Mouse (Mus musculus) MEL (cell line): ENCODE results near the gene Ntrk3. TPM values are rescaled to one million over a fixed set of nuclear protein-coding genes. Genes with fewer than 3 reads are reported as not detected.

ENCODE experiments used
- DNase-seq: peaks from one replicate; pipeline ENCODE4 v3.0.0; 2011; ENCODE audit warnings: low read depth, low spot score
- H3K27ac ChIP-seq: 2 replicates; pipeline ENCODE4 v1.5.1; 2012; ENCODE audit warnings: low read depth, mild to moderate bottlenecking, control low read depth, low read length, moderate library complexity; ENCODE audit not compliant: control insufficient read depth
- H3K27me3 ChIP-seq, 2 experiments: fragments of 150-350 bp in 1 of 2; sonication (generic) in 1 of 2; 2 replicates each; pipeline ENCODE4 v1.6.1; 2012; ENCODE audit warnings: low read length in 2 of 2, mild to moderate bottlenecking in 2 of 2, improper control_type of control experiment in 1 of 2, moderate library complexity in 1 of 2; ENCODE audit not compliant: insufficient read depth in 2 of 2, control insufficient read depth in 1 of 2
- H3K36me3 ChIP-seq, 2 experiments: 2 replicates each; pipeline ENCODE4 v1.6.1; 2012 to 2014; ENCODE audit warnings: low read length in 2 of 2, improper control_type of control experiment in 1 of 2, inconsistent platforms in 1 of 2, mild to moderate bottlenecking in 1 of 2; ENCODE audit not compliant: insufficient read depth in 2 of 2, control insufficient read depth in 1 of 2
- H3K4me1 ChIP-seq, 2 experiments: fragments of 150-350 bp in 1 of 2; sonication (generic) in 1 of 2; 2 replicates each; pipeline ENCODE4 v1.6.1; 2012; ENCODE audit warnings: low read length in 2 of 2, improper control_type of control experiment in 1 of 2, mild to moderate bottlenecking in 1 of 2; ENCODE audit not compliant: insufficient read depth in 2 of 2, control insufficient read depth in 1 of 2
- H3K4me3 ChIP-seq, 2 experiments: fragments of 150-350 bp in 1 of 2; sonication (generic) in 1 of 2; 2 replicates each; pipeline ENCODE4 v1.5.1; 2012; ENCODE audit warnings: low read depth in 2 of 2, low read length in 2 of 2, mild to moderate bottlenecking in 2 of 2, moderate library complexity in 2 of 2, control low read depth in 1 of 2, improper control_type of control experiment in 1 of 2; ENCODE audit not compliant: control insufficient read depth in 1 of 2, insufficient read depth in 1 of 2
- H3K79me2 ChIP-seq: 2 replicates; pipeline ENCODE4 v1.6.1; 2012; ENCODE audit warnings: mild to moderate bottlenecking, low read length, moderate library complexity; ENCODE audit not compliant: control insufficient read depth, poor library complexity, insufficient read depth
- H3K9ac ChIP-seq: 2 replicates; pipeline ENCODE4 v1.6.1; 2012; ENCODE audit warnings: low read depth, mild to moderate bottlenecking, control low read depth, low read length, moderate library complexity; ENCODE audit not compliant: control insufficient read depth, poor library complexity, severe bottlenecking
- H3K9me3 ChIP-seq: fragments of 150-350 bp; sonication (generic); replicated peaks from 2 replicates; pipeline ENCODE4 v1.6.1; 2012; ENCODE audit warnings: mild to moderate bottlenecking, low read length, improper control_type of control experiment, moderate library complexity; ENCODE audit not compliant: insufficient read depth
- CHD1 ChIP-seq: IDR thresholded peaks from 2 replicates; pipeline ENCODE4 v1.6.1; 2012; ENCODE audit warnings: low read depth, mild to moderate bottlenecking, inconsistent platforms, low read length, improper control_type of control experiment
- CTCF ChIP-seq, 3 experiments: IDR thresholded peaks in 2 of 3; conservative IDR thresholded peaks in 1 of 3; 2 replicates each; pipeline ENCODE4 v1.5.1; 2011 to 2012; ENCODE audit warnings: low read length in 3 of 3, low read depth in 2 of 3, mild to moderate bottlenecking in 2 of 3, improper control_type of control experiment in 1 of 3, inconsistent platforms in 1 of 3, mixed read lengths in 1 of 3, moderate library complexity in 1 of 3; ENCODE audit not compliant: control insufficient read depth in 1 of 3, insufficient read depth in 1 of 3, poor library complexity in 1 of 3, severe bottlenecking in 1 of 3
- E2F4 ChIP-seq: IDR thresholded peaks from 2 replicates; pipeline ENCODE4 v1.6.1; 2011; ENCODE audit warnings: low read depth, low read length, improper control_type of control experiment, borderline replicate concordance
- ELF1 ChIP-seq: IDR thresholded peaks from 2 replicates; pipeline ENCODE4 v1.6.1; 2014; ENCODE audit warnings: low read depth, mild to moderate bottlenecking, inconsistent platforms, low read length, improper control_type of control experiment, moderate library complexity
- EP300 ChIP-seq, 2 experiments: IDR thresholded peaks; 2 replicates each; pipeline ENCODE4 v1.6.1; 2011; ENCODE audit warnings: improper control_type of control experiment in 2 of 2, low read length in 2 of 2, low read depth in 1 of 2, mild to moderate bottlenecking in 1 of 2
- HCFC1 ChIP-seq: IDR thresholded peaks from 2 replicates; pipeline ENCODE4 v1.6.1; 2012; ENCODE audit warnings: low read depth, mild to moderate bottlenecking, inconsistent platforms, low read length, improper control_type of control experiment, moderate library complexity
- JUND ChIP-seq: IDR thresholded peaks from 2 replicates; pipeline ENCODE4 v1.6.1; 2011; ENCODE audit warnings: low read depth, mild to moderate bottlenecking, improper control_type of control experiment, low read length
- KAT2A ChIP-seq: conservative IDR thresholded peaks from 2 replicates; pipeline ENCODE4 v1.6.1; 2012; ENCODE audit warnings: low read depth, low read length, improper control_type of control experiment, inconsistent platforms
- MEF2A ChIP-seq: IDR thresholded peaks from 2 replicates; pipeline ENCODE4 v1.6.1; 2014; ENCODE audit warnings: low read depth, mild to moderate bottlenecking, inconsistent platforms, low read length, improper control_type of control experiment; ENCODE audit not compliant: poor library complexity, insufficient replicate concordance, severe bottlenecking; ENCODE audit errors: extremely low read depth
- MXI1 ChIP-seq: IDR thresholded peaks from 2 replicates; pipeline ENCODE4 v1.6.1; 2011; ENCODE audit warnings: mild to moderate bottlenecking, low read depth, low read length, improper control_type of control experiment
- MYC ChIP-seq: IDR thresholded peaks from 2 replicates; pipeline ENCODE4 v1.6.1; 2011; ENCODE audit warnings: low read depth, mild to moderate bottlenecking, low read length, improper control_type of control experiment, moderate library complexity
- NRF1 ChIP-seq: IDR thresholded peaks from 2 replicates; pipeline ENCODE4 v1.6.1; 2014; ENCODE audit warnings: low read depth, mild to moderate bottlenecking, inconsistent platforms, low read length, improper control_type of control experiment, moderate library complexity; ENCODE audit not compliant: poor library complexity, insufficient read depth, severe bottlenecking
- POLR2A ChIP-seq, 2 experiments: IDR thresholded peaks; 2 replicates each; pipeline ENCODE4 v1.6.1; 2011 to 2012; ENCODE audit warnings: low read length in 2 of 2, mild to moderate bottlenecking in 2 of 2, control low read depth in 1 of 2, improper control_type of control experiment in 1 of 2, low read depth in 1 of 2, moderate library complexity in 1 of 2; ENCODE audit not compliant: control insufficient read depth in 1 of 2, insufficient read depth in 1 of 2, poor library complexity in 1 of 2
- POLR2AphosphoS2 ChIP-seq: IDR thresholded peaks from 2 replicates; pipeline ENCODE4 v1.6.1; 2011; ENCODE audit warnings: low read length, improper control_type of control experiment
- RAD21 ChIP-seq: IDR thresholded peaks from 2 replicates; pipeline ENCODE4 v1.6.1; 2011; ENCODE audit warnings: mild to moderate bottlenecking, low read depth, low read length, improper control_type of control experiment
- RCOR1 ChIP-seq: IDR thresholded peaks from 2 replicates; pipeline ENCODE4 v1.6.1; 2012; ENCODE audit warnings: low read depth, mild to moderate bottlenecking, inconsistent platforms, low read length, improper control_type of control experiment
- SIN3A ChIP-seq: IDR thresholded peaks from 2 replicates; pipeline ENCODE4 v1.6.1; 2012; ENCODE audit warnings: low read length, improper control_type of control experiment, inconsistent platforms
- SMC3 ChIP-seq: IDR thresholded peaks from 2 replicates; pipeline ENCODE4 v1.6.1; 2011; ENCODE audit warnings: low read depth, low read length, improper control_type of control experiment
- TAL1 ChIP-seq: IDR thresholded peaks from 2 replicates; pipeline ENCODE4 v1.6.1; 2012; ENCODE audit warnings: mild to moderate bottlenecking, inconsistent platforms, low read length, moderate library complexity, mixed read lengths
- USF1 ChIP-seq: IDR thresholded peaks from 2 replicates; pipeline ENCODE4 v1.6.1; 2014; ENCODE audit warnings: low read depth, mild to moderate bottlenecking, inconsistent platforms, low read length, improper control_type of control experiment, moderate library complexity
- ZC3H11A ChIP-seq: IDR thresholded peaks from 2 replicates; pipeline ENCODE4 v1.6.1; 2012; ENCODE audit warnings: low read depth, mild to moderate bottlenecking, inconsistent platforms, low read length, improper control_type of control experiment
- ZMIZ1 ChIP-seq: IDR thresholded peaks from 2 replicates; pipeline ENCODE4 v1.6.1; 2012; ENCODE audit warnings: low read depth, mild to moderate bottlenecking, inconsistent platforms, low read length, improper control_type of control experiment, moderate library complexity
- ZNF384 ChIP-seq: IDR thresholded peaks from 2 replicates; pipeline ENCODE4 v1.6.1; 2012; ENCODE audit warnings: low read depth, mild to moderate bottlenecking, inconsistent platforms, low read length, improper control_type of control experiment
- polyA plus RNA-seq, 2 experiments: library from polyadenylated mRNA; stranded (reverse) in 1 of 2; unstranded in 1 of 2; fragments of >175 nt in 1 of 2; fragments of >200 nt in 1 of 2; gene quantifications; 2 replicates each; pipeline versions ENCODE4 v1.2.1 to v1.2.4; 2012; ENCODE audit warnings: low replicate concordance in 2 of 2, low read depth in 1 of 2; ENCODE audit not compliant: insufficient read length in 2 of 2, insufficient read depth in 1 of 2, missing spikeins in 1 of 2
- total RNA-seq: library from RNA; depleted of rRNA; stranded (reverse); fragments of 300-350 nt; gene quantifications from 2 replicates; pipeline ENCODE4 v1.2.3, GENCODE M21; 2012

Gene Ntrk3
- total and polyA plus RNA-seq, 3 experiments, result 0.04 TPM; not detected in 2

GRCm38 (mm10) chr7:78597251-78598129 lies 140.3 kb downstream of the Ntrk3 start:
- Histone ChIP-seq H3K27ac (no peak overlapping the region), H3K9ac (no peak overlapping the region), H3K27me3 (no peaks in the 10 kb centered on the region), H3K4me3 (no peak overlapping the region), H3K9me3 (no peaks in the 10 kb centered on the region), H3K36me3 (no peaks in the 10 kb centered on the region), H3K4me1 (no peaks in the 10 kb centered on the region), H3K79me2 (no peaks in the 10 kb centered on the region)
- DNase-seq, result no peak
- TF ChIP-seq ELF1, result no peak
- no peak for TF ChIP-seq ZNF384
- TF ChIP-seq TAL1, result no peak
- no peak for TF ChIP-seq RAD21
- TF ChIP-seq USF1, result no peak

GRCm38 (mm10) chr7:78596556-78596955 lies 141.3 kb downstream of the Ntrk3 start:
- Histone ChIP-seq H3K27ac (no peak overlapping the region), H3K36me3 (no peaks in the 10 kb centered on the region), H3K27me3 (no peaks in the 10 kb centered on the region), H3K9ac (no peak overlapping the region), H3K9me3 (no peaks in the 10 kb centered on the region), H3K79me2 (no peaks in the 10 kb centered on the region), H3K4me3 (no peak overlapping the region), H3K4me1 (no peaks in the 10 kb centered on the region)
- no peak for DNase-seq
- TF ChIP-seq HCFC1, result no peak
- TF ChIP-seq ELF1, result no peak
- no peak for TF ChIP-seq CHD1
- no peak for TF ChIP-seq KAT2A
- TF ChIP-seq MYC, result no peak
- no peak for TF ChIP-seq NRF1
- TF ChIP-seq RCOR1, result no peak
- TF ChIP-seq SMC3, result no peak
- TF ChIP-seq ZMIZ1, result no peak

- DNase-seq, result peak; percentile 25
- H3K36me3 ChIP-seq, result no peaks in the 10 kb centered on the region
- H3K9ac ChIP-seq, result no peak overlapping the region
- no peak overlapping the region for H3K4me3 ChIP-seq
- H3K79me2 ChIP-seq, result no peaks in the 10 kb centered on the region
- no peaks in the 10 kb centered on the region for H3K4me1 ChIP-seq
- H3K27me3 ChIP-seq, result no peaks in the 10 kb centered on the region
- no peaks in the 10 kb centered on the region for H3K9me3 ChIP-seq
- H3K27ac ChIP-seq, result no peak overlapping the region
- TF ChIP-seq TAL1 (no peak), MXI1 (no peak), MEF2A (no peak), RAD21 (peak; percentile 52), ELF1 (no peak), USF1 (no peak), CTCF (IDR thresholded peaks at IDR 0.05 in 2 of 3, conservative IDR thresholded peaks at IDR 0.05 in 1 of 3; ENCODE audit: control insufficient read depth in 1 of 3, insufficient read depth in 1 of 3, low read depth in 2 of 3, low read length in 3 of 3, poor library complexity in 1 of 3, severe bottlenecking in 1 of 3) (peak; percentile 37 to 69 (median 56)), SIN3A (no peak), POLR2A (IDR thresholded peaks at IDR 0.05; ENCODE audit: control insufficient read depth in 1 of 2, insufficient read depth in 1 of 2, low read depth in 1 of 2, low read length in 2 of 2, poor library complexity in 1 of 2) (no peak), KAT2A (no peak), POLR2AphosphoS2 (no peak), EP300 (IDR thresholded peaks at IDR 0.05; ENCODE audit: low read depth in 1 of 2, low read length in 2 of 2) (no peak), JUND (no peak), MYC (no peak), SMC3 (peak; percentile 51), HCFC1 (no peak), ZC3H11A (0 out of 2 replicates have a peak, but pooled peaks have one; percentile 13), E2F4 (no peak), ZMIZ1 (no peak)
Measured at GRCm38 (mm10) chr7:78595895-78596294, 141.9 kb downstream of the Ntrk3 start.
